Mouse (Mus musculus) CH12.LX (cell line): ENCODE data around the gene Fhdc1.

Source experiments
- EP300 ChIP-seq: IDR thresholded peaks from 2 replicates; pipeline ENCODE4 v1.6.1; 2011; ENCODE audit warnings: low read length, improper control_type of control experiment
- JUND ChIP-seq: conservative IDR thresholded peaks from 2 replicates; pipeline ENCODE4 v1.6.1; 2011; ENCODE audit warnings: low read depth, low read length, improper control_type of control experiment
- MAZ ChIP-seq: IDR thresholded peaks from 2 replicates; pipeline ENCODE4 v1.6.1; 2012; ENCODE audit warnings: low read depth, mild to moderate bottlenecking, inconsistent platforms, low read length, improper control_type of control experiment, moderate library complexity
- POLR2A ChIP-seq: IDR thresholded peaks from 2 replicates; pipeline ENCODE4 v1.6.1; 2011; ENCODE audit warnings: low read depth, mild to moderate bottlenecking, improper control_type of control experiment, low read length
- SIN3A ChIP-seq: IDR thresholded peaks from 2 replicates; pipeline ENCODE4 v1.6.1; 2012; ENCODE audit warnings: low read length, improper control_type of control experiment, inconsistent platforms
- TCF12 ChIP-seq: IDR thresholded peaks from 2 replicates; pipeline ENCODE4 v1.6.1; 2014; ENCODE audit warnings: low read depth, mild to moderate bottlenecking, inconsistent platforms, low read length, improper control_type of control experiment

DNA sequence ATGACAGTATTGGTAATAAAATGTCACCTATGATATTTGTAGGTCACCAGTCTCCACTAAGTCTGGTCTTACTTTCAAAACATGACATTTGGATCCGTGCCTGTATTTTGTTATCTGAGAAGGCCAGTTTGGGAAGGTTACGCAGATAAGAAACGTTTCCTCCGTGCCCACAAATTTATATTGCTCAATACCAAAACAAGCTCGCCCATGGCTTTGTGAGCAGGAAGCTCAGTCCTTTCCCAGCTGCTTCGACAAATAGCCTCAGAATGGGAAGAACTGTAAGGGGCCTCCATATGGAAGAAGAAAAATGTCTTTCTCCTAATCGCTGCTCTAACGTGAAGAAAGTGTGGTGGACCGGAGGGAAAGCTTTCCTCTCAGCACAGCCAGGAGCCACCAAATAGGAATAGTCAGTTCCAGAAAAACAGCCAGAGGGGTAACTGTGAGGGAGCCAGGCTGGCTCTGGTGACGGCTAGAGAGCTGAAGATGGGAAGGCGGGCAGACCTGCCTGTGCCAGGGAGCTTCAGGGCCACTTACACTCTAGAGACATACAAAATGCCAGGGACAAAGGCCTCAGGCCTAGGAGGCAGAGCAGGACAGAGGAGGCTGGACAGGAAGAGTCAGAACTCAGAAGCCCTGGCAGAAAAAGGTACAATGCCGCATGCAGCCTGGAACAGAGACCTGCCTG, 24.4 kb downstream of the Fhdc1 start:
- no peak for TF ChIP-seq POLR2A
- TF ChIP-seq SIN3A = no peak
- TF ChIP-seq JUND = no peak
- TF ChIP-seq EP300 = no peak
- no peak for TF ChIP-seq TCF12
- TF ChIP-seq MAZ = no peak
